Mouse (Mus musculus) cortical plate, adult 2 months (tissue): ENCODE results near the gene Crtam.

Source experiments
- CTCF ChIP-seq: fragments of 200-500 bp; IDR thresholded peaks from 2 replicates; pipeline ENCODE4 v1.5.1; 2011; ENCODE audit warnings: mild to moderate bottlenecking, control low read depth, low read length; ENCODE audit not compliant: insufficient read depth; ENCODE audit errors: extremely low read depth
- POLR2A ChIP-seq: fragments of 200-500 bp; IDR thresholded peaks from 2 replicates; pipeline ENCODE4 v1.6.1; 2011; ENCODE audit warnings: mild to moderate bottlenecking, low read length, control low read depth; ENCODE audit not compliant: insufficient read depth; ENCODE audit errors: extremely low read depth

DNA sequence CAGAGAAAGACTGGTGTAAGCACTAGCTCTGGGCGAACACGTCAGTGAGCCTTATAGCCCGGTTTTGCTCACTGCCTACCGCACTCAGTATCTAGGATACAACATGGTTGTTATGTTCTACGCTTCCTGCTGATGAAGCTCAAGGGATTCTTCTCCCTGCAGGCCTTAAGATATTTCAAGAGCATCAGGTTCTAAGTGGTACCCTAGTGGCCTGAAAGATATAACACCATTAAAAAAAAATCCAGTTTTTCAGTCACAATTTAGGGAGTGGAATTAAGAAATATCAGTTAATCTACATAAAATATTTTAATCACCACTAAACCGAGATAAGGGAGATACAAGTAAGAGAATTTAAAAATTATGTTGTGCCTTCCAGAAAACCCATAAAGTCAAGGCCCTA, 56.0 kb downstream of the Crtam start:
- TF ChIP-seq CTCF (no peak), POLR2A (no peak)
